Mouse (Mus musculus) C2C12 (cell line): ENCODE data around the gene Gss.

Source experiments
- CEBPB ChIP-seq: IDR thresholded peaks from one replicate; pipeline ENCODE4 v1.6.1; 2011; ENCODE audit warnings: low read depth, mild to moderate bottlenecking, control low read depth, moderate library complexity
- CTCF ChIP-seq: IDR thresholded peaks from one replicate; pipeline ENCODE4 v1.5.1; 2011; ENCODE audit not compliant: control insufficient read depth, insufficient read depth, insufficient read length
- FOSL1 ChIP-seq: IDR thresholded peaks from one replicate; pipeline ENCODE4 v1.8.0; 2011; ENCODE audit warnings: mild to moderate bottlenecking, low read length; ENCODE audit not compliant: poor library complexity, insufficient read depth, severe bottlenecking
- MAX ChIP-seq: IDR thresholded peaks from one replicate; pipeline ENCODE4 v1.6.1; 2011; ENCODE audit warnings: mild to moderate bottlenecking, control low read depth
- MYOD1 ChIP-seq: IDR thresholded peaks from one replicate; pipeline ENCODE4 v1.6.1; 2011; ENCODE audit warnings: low read depth; ENCODE audit not compliant: control insufficient read depth, insufficient read length
- MYOG ChIP-seq: IDR thresholded peaks from one replicate; pipeline ENCODE4 v1.6.1; 2011; ENCODE audit not compliant: control insufficient read depth, insufficient read length; ENCODE audit errors: extremely low read depth
- USF1 ChIP-seq: IDR thresholded peaks from one replicate; pipeline ENCODE4 v1.6.1; 2011; ENCODE audit warnings: low read depth, mild to moderate bottlenecking, control low read depth, moderate library complexity

GRCm38 (mm10) chr2:155603707-155604106 is 11.1 kb upstream of the Gss start:
- TF ChIP-seq CTCF = no peak
- no peak for TF ChIP-seq MAX
- no peak for TF ChIP-seq MYOD1
- TF ChIP-seq USF1 = no peak
- no peak for TF ChIP-seq CEBPB
- no peak for TF ChIP-seq MYOG
- no peak for TF ChIP-seq FOSL1
